Mouse (Mus musculus): ENCODE measurements at regions not wholly inside any gene's neighbourhood (a gene's known extent, or its start where the extent isn't known, plus 50 kb on each side); places are given as distances from the start of the nearest gene placed in this dataset.
A peak's percentile ranks its signal among the peaks of the same experiment; 100 is the strongest.

DNA sequence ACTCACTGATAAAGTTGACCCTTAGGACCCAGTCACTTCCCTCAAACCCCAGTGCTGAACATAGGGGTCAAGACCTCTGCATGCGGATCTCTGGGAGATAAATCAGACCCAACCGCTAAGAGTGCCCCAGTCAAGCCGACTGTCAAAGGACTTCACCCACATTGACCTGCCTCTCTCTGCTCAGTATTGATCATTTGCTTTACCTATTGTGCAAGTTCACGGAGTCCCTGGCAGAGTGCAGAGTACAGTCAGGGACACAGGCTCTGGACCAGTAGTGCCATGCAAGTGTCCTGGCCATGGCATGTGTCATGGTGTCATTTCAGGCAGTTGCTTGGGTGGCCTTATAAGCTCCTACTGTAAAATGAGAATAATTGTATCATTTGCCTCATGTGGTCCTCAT lies 169.9 kb downstream of the Dyrk2 start:
- no peak for ATAC-seq (replicated peaks; ENCODE audit: poor library complexity)

DNA sequence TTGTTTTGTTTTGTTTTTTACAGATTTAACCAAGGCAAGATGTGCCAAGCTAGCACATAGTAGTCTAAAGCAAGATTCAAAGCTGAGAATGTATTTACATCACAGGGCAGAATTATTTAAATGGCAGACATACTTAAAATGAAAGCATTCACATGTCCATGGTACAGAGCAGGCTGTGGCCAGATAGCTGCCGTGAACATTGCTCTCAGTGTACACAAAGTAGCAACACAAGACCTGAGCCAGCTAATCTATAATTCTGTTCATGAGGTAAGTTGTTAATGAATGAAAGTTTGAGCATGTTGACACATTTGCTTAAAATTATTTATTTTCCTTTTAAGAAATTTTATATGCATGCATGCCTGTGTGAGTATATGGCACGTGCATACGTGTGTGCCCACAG lies 164.0 kb downstream of the Dyrk2 start:
- ATAC-seq (replicated peaks; ENCODE audit: poor library complexity) = no peak

DNA sequence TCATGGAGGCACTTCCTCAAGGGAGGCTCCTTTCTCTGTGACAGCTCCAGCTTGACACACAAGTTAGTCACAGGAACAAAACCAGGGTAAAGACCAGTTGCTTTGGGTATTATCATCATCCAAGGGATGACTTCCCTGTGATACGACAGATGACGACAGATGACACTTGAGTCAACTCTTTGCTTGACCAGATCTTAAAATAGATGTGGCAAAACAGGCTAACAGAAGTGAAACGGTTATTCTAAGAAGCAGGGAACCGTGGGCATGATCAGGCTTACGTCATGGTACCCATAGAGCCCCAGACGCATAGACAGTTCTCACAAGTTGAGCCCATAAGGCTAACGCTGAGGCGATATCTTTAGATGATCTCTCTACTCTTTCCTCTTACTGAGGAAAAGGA lies 160.3 kb downstream of the Dyrk2 start:
- ATAC-seq (replicated peaks; ENCODE audit: poor library complexity) = peak; percentile 68

DNA sequence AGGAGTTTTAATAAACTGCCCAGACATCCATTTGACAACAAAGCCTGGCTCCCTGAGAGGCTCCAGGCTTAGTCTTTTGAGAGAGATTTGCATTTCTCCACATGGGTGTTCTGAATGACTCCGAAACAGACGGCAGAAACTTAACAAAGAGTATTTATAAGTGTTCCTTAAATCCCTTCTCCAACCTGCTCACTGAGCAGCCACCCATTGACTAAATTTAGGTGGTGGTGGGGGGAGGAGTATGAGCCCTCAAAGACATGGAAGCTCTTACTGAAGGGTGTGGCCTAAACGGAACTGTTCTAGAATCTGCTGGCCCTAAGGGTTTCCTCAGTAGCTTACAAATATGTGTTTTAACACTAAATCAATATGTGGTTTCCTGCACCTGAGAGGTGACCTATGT lies 158.5 kb downstream of the Dyrk2 start:
- ATAC-seq (replicated peaks; ENCODE audit: poor library complexity) = no peak

DNA sequence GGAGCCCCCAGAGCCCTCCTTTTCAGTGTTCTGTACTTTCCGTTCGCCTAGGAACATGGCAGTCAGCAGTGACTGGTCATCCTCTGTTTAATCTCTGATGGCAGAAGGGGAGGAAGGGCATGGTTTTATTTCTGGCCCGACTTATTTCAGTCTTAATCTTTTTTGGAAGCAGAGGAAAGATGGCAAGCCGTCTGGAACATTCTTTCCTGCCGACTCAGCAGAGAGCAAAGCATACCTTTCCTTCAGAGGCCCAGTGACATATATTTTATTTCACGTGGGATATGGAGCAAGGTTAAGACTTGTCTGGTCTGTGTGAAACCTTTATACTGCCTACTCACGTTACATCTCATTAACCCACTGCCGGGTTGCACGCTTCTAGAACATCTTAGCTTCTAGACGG lies 158.1 kb downstream of the Dyrk2 start:
- no peak for ATAC-seq (replicated peaks; ENCODE audit: poor library complexity)

DNA sequence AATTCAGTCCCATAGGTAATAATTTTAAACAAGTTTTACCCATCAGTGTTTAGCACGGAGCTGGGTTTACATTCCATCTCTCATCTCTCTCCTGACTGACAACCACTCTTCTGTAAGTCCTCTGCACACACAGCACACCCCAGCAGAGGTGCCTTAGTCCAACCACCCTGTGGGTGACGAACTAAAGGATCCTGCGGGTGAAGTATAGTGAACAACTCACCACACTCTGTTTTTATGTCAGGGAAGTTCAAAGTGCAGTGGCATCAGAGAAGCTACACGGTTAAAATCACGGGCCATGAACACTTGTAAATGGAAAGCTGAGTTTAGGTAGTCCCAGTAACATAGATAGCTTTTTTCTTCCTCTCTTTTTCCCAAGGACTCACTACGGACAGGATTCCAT lies 157.1 kb downstream of the Dyrk2 start:
- ATAC-seq (replicated peaks; ENCODE audit: poor library complexity) = no peak

DNA sequence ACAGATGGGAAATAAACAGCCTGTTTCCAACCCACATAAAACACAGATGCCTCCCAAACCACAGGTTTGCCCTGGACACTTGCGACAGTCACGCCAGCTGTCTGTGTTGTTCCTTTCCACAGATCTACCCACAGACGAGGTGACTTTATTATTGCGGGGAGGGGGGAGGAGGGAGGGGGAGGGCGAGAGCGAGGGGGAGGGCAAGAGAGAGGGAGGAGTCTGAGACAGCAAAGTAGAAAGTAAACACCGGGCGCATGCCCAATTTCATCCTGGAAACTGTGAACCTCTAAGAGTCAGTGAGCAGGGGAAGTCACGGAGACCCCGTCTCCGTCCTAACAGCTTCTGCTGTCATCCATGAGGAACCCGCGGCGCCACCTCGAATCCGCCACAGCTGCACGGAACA lies 155.8 kb downstream of the Dyrk2 start:
- peak; percentile 66 for ATAC-seq (replicated peaks; ENCODE audit: poor library complexity)

DNA sequence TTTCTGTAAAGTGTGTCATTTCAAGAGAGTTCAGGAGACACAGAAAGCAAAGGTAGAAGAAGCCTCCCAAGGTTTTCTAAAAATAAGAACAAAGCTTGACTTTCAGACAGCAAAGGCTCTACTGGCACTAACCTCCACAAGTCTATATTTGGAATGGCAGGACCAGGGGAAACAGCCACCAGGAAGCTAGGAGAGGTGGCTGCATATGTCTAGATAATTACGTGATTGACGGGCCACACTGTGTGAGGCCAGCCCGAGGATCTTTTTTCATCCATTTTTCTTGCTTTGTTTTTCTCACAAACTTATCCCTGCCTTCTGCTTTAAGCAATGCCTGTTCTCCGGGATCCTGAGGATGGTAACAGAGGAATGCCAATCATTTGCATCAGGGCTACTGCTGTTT lies 155.4 kb downstream of the Dyrk2 start:
- ATAC-seq (replicated peaks; ENCODE audit: poor library complexity) = no peak

DNA sequence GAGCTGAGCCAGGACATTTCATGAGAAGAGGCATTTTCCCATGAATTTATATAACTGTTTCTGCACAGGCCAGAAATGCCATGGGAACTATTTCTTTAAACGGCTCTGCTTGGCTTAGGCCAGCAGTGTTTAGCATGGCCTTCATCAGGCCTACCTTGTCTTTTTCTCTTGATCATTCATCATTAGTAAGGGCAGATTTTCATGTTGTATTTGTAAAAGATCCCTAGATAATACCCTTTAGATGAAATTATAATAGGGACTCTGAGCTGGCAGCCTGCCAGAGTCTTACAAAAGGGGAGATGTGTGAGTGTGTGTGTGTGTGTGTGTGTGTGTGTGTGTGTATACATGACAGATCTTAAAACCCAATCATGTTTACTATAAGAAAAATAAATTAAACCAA lies 149.4 kb downstream of the Dyrk2 start:
- ATAC-seq (replicated peaks; ENCODE audit: poor library complexity) = no peak

DNA sequence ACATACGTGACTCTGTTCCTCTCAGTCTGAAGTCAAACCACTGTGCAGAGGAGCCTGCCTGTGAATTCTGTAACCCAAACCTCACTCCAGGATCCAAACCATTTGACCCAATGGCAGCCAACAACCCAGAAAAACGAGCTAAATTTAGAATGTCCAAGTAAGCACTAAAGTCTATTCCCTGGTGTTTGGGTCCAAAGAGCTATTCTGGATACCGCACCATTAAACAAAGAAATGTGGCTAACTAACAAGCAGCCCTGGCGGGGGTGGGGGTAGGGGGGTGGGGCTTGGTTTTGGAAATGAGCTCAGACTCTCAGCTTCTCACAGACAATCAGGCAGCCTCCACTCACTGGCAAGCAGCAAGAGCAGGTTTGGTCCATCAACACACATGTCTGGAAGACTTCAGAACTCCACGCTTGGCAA lies 147.9 kb downstream of the Dyrk2 start:
- ATAC-seq (replicated peaks; ENCODE audit: poor library complexity) = no peak

DNA sequence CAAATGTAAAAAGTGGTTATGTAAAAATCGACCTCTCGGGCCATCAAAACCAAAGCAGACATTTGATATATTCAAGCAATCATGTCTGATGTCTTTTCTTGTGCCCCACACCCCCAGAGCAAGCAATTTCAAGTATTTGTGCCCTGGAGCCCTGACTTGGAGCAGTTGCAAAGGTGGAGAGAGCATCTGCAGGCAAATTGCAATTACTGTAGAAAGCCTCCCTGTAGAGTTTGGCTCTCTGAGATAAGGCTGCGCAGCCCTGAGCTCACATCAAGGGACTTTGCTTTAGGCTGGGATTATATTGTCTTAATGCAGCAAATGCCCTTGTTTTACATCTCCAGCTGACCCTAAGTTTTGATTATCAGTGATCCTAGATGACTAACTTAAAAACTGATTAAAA lies 147.3 kb downstream of the Dyrk2 start:
- no peak for ATAC-seq (replicated peaks; ENCODE audit: poor library complexity)

DNA sequence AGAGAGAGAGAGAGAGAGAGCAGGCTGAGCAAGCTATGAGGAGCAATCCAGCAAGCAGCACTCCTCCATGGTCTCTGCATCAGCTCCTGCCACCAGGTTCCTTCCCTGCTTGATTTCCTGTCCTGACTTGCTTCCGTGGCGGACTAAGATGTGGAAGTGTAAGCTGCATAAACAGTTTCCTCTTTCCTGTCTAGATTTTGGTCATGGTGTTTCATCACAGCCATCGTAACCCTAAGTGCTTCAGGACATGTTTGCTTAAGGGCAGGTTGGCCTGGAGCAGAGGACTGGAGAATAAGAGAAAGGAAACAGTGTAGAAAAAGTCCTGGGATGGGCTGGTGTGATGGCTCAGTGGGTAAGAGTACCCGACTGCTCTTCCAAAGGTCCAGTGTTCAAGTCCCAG lies 133.9 kb downstream of the Dyrk2 start:
- ATAC-seq (replicated peaks; ENCODE audit: poor library complexity) = peak; percentile 82

DNA sequence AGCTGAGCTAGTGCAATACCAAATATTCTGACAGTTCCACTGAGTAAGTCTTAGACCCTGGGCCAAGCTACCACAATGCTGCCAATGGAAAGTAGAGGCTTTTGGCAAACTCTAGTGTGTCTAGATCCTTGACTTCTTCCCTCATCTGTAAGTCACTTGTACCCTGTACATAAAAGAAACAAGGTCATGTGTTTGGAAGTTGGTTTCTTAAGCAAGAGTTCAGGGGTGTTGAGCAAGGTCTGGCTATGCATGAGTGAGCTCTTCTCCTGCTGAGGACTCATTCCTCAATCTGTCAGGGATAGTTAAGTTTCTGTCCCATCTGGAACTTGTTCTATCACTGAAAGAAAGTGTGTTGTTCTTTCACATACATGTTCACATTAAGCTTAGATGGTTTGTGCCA lies 132.9 kb downstream of the Dyrk2 start:
- peak; percentile 92 for ATAC-seq (replicated peaks; ENCODE audit: poor library complexity)

DNA sequence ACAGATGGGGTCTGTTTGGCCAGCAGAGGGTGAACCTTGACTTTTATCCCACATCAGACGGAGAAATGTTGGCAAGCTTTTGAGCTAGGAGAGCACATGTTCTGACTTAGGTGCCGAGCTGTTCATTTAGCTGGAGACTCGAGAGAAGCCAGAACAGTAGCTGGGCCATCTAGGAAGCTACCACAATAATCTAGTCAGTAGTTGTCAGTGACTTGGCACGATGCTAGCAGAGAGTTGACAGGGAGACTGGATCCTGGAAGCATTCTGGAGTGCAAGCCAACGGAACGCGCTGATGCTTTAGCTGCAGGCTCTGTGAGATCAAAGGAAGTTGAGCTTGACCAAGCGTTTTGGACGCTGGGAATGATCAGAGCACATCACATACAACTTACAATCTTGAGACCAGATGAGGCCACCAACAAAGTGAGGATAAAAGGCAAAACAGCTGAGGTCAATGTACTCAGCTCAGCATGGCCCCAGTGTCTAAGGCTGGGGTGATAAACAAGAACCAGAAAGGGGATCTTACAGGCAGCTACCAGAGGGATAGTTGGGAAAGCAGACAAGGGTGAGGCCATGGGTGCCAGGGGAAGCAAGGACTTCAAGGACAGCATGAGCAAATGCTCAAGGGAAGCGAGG lies 130.0 kb downstream of the Dyrk2 start:
- no peak for ATAC-seq (replicated peaks; ENCODE audit: poor library complexity)

DNA sequence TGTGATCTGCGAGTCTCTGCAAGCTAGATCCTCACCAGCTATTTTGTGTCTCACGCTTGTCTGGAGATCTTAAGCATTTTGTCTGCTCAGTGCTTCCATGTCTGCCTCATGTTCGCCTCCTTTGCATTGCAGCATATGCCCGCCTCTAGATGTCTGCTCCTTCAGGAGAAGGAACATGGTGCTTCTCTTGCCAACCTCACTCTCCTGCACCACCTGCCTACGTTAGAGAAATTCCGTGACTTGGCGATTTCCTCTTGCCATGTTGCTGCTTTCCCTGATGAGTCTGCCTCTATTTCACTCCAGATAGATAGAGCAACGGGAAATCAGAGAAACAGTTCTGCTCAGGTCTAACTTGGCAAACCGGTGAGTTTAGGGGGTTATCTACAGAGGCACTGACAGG lies 126.2 kb downstream of the Dyrk2 start:
- ATAC-seq (replicated peaks; ENCODE audit: poor library complexity) = no peak

DNA sequence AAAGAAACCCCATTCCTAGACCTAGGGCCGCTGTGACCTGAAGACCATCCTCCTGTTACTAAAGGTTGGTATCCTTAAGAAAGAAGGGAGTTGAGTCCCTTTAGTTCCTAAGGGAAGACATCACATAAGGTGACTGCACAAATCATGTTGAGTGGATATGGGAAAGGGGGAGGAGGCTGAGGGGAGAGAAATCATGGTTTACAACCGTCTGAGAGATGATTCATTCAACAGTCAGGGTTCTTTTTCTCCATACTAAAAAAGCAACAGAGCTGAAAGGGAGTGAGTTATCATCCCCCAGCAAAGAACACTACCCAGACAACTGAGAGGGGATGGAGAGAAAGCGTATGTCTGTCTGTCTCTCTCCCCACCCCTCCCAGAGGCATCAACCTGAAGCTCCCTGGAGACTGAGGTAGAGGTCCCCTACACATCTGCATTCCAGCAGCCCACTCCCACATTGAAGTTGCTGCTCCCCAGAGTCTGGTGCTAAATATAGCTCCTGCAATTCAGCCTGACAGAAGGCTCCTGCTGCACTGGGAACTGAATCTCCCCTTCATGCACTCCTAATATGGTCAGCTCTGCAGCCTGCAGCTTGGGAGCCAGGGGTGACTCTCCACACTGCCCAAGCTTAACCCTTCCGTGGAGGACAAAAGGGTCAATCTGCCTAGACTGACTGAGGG lies 123.2 kb downstream of the Dyrk2 start:
- no peak for ATAC-seq (replicated peaks; ENCODE audit: poor library complexity)

DNA sequence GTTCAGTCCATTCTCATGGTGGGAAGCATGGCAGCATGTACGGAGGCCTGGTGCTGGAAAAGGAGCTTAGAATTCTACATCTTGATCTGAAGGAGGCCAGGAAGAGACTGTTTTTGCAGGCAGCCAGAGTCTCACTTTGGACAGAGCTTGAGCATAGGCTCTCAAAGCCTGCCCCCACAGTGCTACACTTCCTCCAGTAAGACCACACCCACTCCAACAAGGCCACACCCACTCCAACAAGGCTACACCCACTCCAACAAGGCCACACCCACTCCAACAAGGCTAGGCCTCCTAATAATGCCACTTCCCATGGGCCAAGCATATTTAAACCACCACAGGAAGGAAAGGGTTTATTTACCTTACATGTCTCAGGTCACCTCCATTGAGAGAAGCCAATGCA lies 121.0 kb downstream of the Dyrk2 start:
- 0 out of 2 replicates have a peak, but pooled peaks have one; percentile 39 for ATAC-seq (replicated peaks; ENCODE audit: poor library complexity)

DNA sequence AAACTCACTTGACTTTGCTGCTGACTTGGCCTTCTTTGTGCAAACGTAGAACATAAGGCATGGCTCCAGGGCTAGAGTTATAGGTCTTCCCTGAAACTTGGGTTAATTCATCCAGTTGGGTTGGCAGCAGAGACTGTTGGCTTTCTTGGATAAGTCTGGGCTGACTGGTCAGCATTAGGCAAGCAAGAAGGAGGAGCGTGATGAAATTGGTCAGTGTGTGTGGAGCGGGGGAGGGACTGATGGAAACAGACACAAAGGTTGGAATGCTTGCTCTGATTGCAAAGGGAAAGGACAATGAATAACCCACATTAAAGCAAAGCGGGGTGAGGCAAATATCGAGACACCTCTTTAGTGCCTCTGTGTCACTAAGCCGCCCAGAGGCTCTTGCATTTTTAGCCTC lies 120.3 kb downstream of the Dyrk2 start:
- no peak for ATAC-seq (replicated peaks; ENCODE audit: poor library complexity)

DNA sequence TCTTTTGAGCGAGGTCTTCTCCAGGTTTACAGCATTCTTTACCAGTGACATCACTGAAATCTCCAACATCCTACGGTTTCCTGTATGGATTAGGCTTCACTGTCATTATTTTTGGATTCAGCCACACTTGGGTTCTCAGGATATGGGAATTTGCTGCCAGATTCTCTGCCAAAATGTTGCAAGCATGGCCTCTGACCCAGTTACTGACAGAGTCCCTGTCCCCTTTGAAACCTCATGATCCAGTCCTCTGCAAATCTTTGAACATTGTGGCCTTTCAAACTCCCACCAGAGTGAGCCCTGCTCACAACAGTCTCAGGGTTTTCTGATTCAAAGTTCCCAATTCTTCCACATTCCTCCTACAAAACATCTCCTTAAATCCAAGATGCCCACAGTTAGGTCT lies 118.9 kb downstream of the Dyrk2 start:
- no peak for ATAC-seq (replicated peaks; ENCODE audit: poor library complexity)

DNA sequence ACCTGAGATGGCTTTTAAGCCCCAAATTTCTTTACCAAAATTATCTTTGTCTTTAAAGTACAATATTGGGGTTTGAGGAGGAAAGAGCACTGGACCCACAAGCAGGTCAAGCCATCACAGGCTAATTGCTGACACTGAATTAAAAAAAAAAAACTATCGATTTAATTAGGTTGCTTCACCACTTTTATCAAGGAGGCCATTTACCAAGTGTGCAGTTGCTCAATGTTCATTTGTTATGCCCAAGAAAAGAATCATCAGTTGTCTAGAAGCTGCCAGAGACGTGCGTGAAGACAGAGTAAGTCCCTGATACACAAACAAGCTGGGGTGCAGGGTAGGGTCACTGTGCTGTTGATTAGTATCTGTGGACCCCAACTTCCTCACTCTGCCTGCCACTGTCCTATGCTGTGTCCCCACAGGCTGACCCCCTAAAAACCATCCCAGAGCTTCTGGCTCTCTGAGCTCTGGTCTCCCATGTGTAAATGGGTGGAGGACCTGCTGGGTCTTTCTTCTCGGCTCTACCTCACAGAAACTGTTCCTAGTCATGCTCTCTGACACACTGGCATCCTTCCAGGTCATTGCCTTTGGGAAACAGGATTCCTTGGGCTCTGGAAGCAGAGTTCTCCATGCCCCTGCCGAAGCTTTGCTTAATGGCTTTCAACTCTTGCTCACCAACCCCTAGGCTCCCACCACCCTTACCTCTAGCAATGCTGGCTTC lies 116.8 kb downstream of the Dyrk2 start:
- ATAC-seq (replicated peaks; ENCODE audit: poor library complexity) = no peak

DNA sequence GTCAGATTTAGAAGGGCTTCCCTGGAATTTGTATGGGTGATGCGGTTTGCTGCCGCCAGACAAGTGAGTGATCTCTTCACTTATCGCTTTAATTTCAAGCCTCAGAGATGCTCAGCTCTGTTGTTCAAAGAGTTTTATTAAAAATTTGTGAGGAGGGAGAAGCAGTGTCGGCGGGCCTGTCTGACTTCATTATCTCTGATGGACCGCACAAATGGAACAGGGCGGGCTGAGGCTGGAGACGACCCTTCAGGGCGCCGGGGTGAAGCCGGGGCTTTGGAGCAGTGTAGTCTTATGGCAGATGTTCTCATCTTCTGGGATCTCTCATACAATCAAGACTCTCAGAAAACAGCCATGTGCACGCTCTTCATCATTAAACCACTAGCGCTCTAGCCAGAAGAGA lies 115.2 kb downstream of the Dyrk2 start:
- no peak for ATAC-seq (replicated peaks; ENCODE audit: poor library complexity)

DNA sequence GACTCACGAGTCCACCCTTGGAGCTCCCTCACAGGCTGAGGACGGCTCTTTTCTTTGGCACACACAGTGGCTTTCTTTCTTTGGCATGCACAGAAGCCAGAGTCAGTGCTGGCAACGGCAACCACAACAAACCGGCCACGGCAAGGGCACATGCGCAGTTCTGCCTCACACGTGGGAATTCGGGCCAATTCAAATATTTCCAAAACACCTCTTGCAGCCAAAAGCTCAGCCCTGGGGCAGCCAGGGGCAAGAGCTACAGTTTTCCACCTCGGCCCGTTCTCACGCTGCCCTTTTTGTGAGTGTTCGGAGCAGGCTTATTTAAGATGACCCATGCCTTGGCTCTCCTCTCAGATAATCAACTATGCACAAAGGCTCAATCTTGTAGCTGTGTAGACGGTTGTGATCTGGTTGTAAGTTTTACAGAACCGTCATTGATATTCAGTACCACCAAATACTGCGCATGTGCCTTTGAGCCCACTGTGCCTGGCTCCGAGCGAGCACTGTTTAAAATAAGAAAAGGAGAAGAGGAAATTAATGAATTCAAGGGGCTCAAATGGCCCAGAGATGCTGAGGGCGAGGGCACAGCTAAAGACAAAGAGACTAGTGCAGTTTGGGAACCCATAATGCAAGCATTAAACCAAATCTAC lies 111.1 kb downstream of the Dyrk2 start:
- no peak for ATAC-seq (replicated peaks; ENCODE audit: poor library complexity)
